Mouse (Mus musculus): Measurements from ENCODE around the gene Vangl2. TPM values are rescaled to one million over a fixed set of nuclear protein-coding genes. Genes with fewer than 3 reads are reported as not detected.

Gene Vangl2
- polyA plus RNA-seq, 1 experiment from 2014 or later = 18.4 TPM

- Histone ChIP-seq H3K4me2 (replicated peaks; ENCODE audit: low read depth, low read length) (no peak overlapping the region), H3K9ac (replicated peaks; ENCODE audit: low read depth, low read length) (no peak overlapping the region), H3K27ac (ENCODE audit: low read length) (no peak overlapping the region), H3K4me1 (ENCODE audit: control insufficient read depth, insufficient read depth, low read length) (no peaks in the 10 kb centered on the region), H3K27me3 (ENCODE audit: control insufficient read depth, insufficient read depth, low read length) (no peaks in the 10 kb centered on the region), H3K9me3 (ENCODE audit: control insufficient read depth, low read depth, low read length) (no peaks in the 10 kb centered on the region), H3K4me3 (ENCODE audit: low read depth, low read length) (no peak overlapping the region), H3K36me3 (ENCODE audit: control insufficient read depth, insufficient read depth, low read length) (no peaks in the 10 kb centered on the region)
- WGBS = 49% methylated on average over 2 of the region's 2 CpGs
- ATAC-seq (ENCODE audit: insufficient number of reproducible peaks, insufficient read depth, low FRiP score, low read depth) = no peak
Measured at GRCm38 (mm10) chr1:171957411-171957810, 70.8 kb downstream of the Vangl2 start.

GRCm38 (mm10) chr1:171955071-171955470, 73.2 kb downstream of the Vangl2 start:
- no peak overlapping the region for H3K9ac ChIP-seq (replicated peaks; ENCODE audit: low read depth, low read length)
- no peaks in the 10 kb centered on the region for H3K27me3 ChIP-seq (ENCODE audit: control insufficient read depth, insufficient read depth, low read length)
- no peak overlapping the region for H3K4me3 ChIP-seq (ENCODE audit: low read depth, low read length)
- H3K27ac ChIP-seq (ENCODE audit: low read length) = no peak overlapping the region
- no peaks in the 10 kb centered on the region for H3K36me3 ChIP-seq (ENCODE audit: control insufficient read depth, insufficient read depth, low read length)
- no peaks in the 10 kb centered on the region for H3K4me1 ChIP-seq (ENCODE audit: control insufficient read depth, insufficient read depth, low read length)
- ATAC-seq (ENCODE audit: insufficient number of reproducible peaks, insufficient read depth, low FRiP score, low read depth) = no peak
- H3K4me2 ChIP-seq (replicated peaks; ENCODE audit: low read depth, low read length) = no peak overlapping the region
- H3K9me3 ChIP-seq (ENCODE audit: control insufficient read depth, low read depth, low read length) = no peaks in the 10 kb centered on the region
- WGBS = 68% methylated on average over 6 of the region's 6 CpGs

Other genes with a start within 250 kb of the Vangl2 start
- 1.1 and 2.1 TPM in 2 replicates for gene Cd84, start 188.7 kb downstream of the Vangl2 start, polyA plus RNA-seq (2014; fragmentation: Nextera tagmentation; extraction: Ambion mirVana)
- not detected in 2 replicates for gene Gm10521, start 132.8 kb downstream of the Vangl2 start, polyA plus RNA-seq (2014; fragmentation: Nextera tagmentation; extraction: Ambion mirVana)
- gene Slamf6, start 110.9 kb downstream of the Vangl2 start, polyA plus RNA-seq (2014; fragmentation: Nextera tagmentation; extraction: Ambion mirVana) = 0.17 TPM in 1 of 2 replicates, not detected in the other
- gene Nhlh1, start 29.1 kb upstream of the Vangl2 start, polyA plus RNA-seq (2014; fragmentation: Nextera tagmentation; extraction: Ambion mirVana) = not detected in 2 replicates
- 182 and 195 TPM in 2 replicates for gene Copa, start 54.1 kb upstream of the Vangl2 start, polyA plus RNA-seq (2014; fragmentation: Nextera tagmentation; extraction: Ambion mirVana)
- gene Ncstn, start 54.4 kb upstream of the Vangl2 start, polyA plus RNA-seq (2014; fragmentation: Nextera tagmentation; extraction: Ambion mirVana) = 139 and 140 TPM in 2 replicates
- gene Pex19, start 98.3 kb upstream of the Vangl2 start, polyA plus RNA-seq (2014; fragmentation: Nextera tagmentation; extraction: Ambion mirVana) = 125 and 135 TPM in 2 replicates
- 116 TPM in 2 replicates for gene Dcaf8, start 119.6 kb upstream of the Vangl2 start, polyA plus RNA-seq (2014; fragmentation: Nextera tagmentation; extraction: Ambion mirVana)
- gene Pea15a, start 178.4 kb upstream of the Vangl2 start, polyA plus RNA-seq (2014; fragmentation: Nextera tagmentation; extraction: Ambion mirVana) = 93.6 and 99.4 TPM in 2 replicates
- gene Casq1, start 191.4 kb upstream of the Vangl2 start, polyA plus RNA-seq (2014; fragmentation: Nextera tagmentation; extraction: Ambion mirVana) = 13.6 and 13.8 TPM in 2 replicates
- gene Atp1a4, start 230.0 kb upstream of the Vangl2 start, polyA plus RNA-seq (2014; fragmentation: Nextera tagmentation; extraction: Ambion mirVana) = not detected in 2 replicates
- gene Igsf8, start 233.2 kb upstream of the Vangl2 start, polyA plus RNA-seq (2014; fragmentation: Nextera tagmentation; extraction: Ambion mirVana) = 36.3 and 38.4 TPM in 2 replicates

All from stomach, embryonic 14.5 days (tissue).